Mouse (Mus musculus): ENCODE measurements around the gene Shroom3.

Shroom3 gene

GRCm38 (mm10) chr5:92683351-92683807 is at the start of gene Shroom3:
Gene Shroom3 (plus strand): TSS chr5:92683435.
- peak; percentile 64 for DNase-seq (ENCODE audit: low read depth, low spot score)

GRCm38 (mm10) chr5:92633526-92633925 is 49.7 kb upstream of the Shroom3 start:
- no peak for DNase-seq (ENCODE audit: low read depth, low spot score)

- no peak for DNase-seq (ENCODE audit: low read depth, low spot score)
Measured at GRCm38 (mm10) chr5:92634916-92635315, 48.3 kb upstream of the Shroom3 start.

GRCm38 (mm10) chr5:92635891-92636290 is 47.3 kb upstream of the Shroom3 start:
- DNase-seq (ENCODE audit: low read depth, low spot score), result no peak

- DNase-seq (ENCODE audit: low read depth, low spot score), result no peak
Measured at GRCm38 (mm10) chr5:92640861-92641260, 42.4 kb upstream of the Shroom3 start.

- peak; percentile 69 for DNase-seq (ENCODE audit: low read depth, low spot score)
Measured at GRCm38 (mm10) chr5:92656256-92656655, 27.0 kb upstream of the Shroom3 start.

- no peak for DNase-seq (ENCODE audit: low read depth, low spot score)
Measured at GRCm38 (mm10) chr5:92664321-92664720, 18.9 kb upstream of the Shroom3 start.

GRCm38 (mm10) chr5:92666860-92667259 is 16.4 kb upstream of the Shroom3 start:
- DNase-seq (ENCODE audit: low read depth, low spot score), result no peak

- peak; percentile 92 for DNase-seq (ENCODE audit: low read depth, low spot score)
Measured at GRCm38 (mm10) chr5:92674859-92675573, 8.2 kb upstream of the Shroom3 start, which contains the start of gene Ccdc158. Gene Ccdc158 (minus strand): TSS chr5:92675271.

GRCm38 (mm10) chr5:92675574-92675920 is 7.7 kb upstream of the Shroom3 start:
- no peak for DNase-seq (ENCODE audit: low read depth, low spot score)

GRCm38 (mm10) chr5:92679441-92679840 is 3.8 kb upstream of the Shroom3 start:
- peak; percentile 64 for DNase-seq (ENCODE audit: low read depth, low spot score)

GRCm38 (mm10) chr5:92681861-92682260 is 1.4 kb upstream of the Shroom3 start:
- no peak for DNase-seq (ENCODE audit: low read depth, low spot score)

GRCm38 (mm10) chr5:92682621-92683348 is 450 bp upstream of the Shroom3 start:
- peak; percentile 64 for DNase-seq (ENCODE audit: low read depth, low spot score)

GRCm38 (mm10) chr5:92683871-92684475 is 738 bp downstream of the Shroom3 start:
- no peak for DNase-seq (ENCODE audit: low read depth, low spot score)

- DNase-seq (ENCODE audit: low read depth, low spot score), result no peak
Measured at GRCm38 (mm10) chr5:92684715-92685460, 1.7 kb downstream of the Shroom3 start.

- DNase-seq (ENCODE audit: low read depth, low spot score), result no peak
Measured at GRCm38 (mm10) chr5:92688124-92688523, 4.9 kb downstream of the Shroom3 start.

- no peak for DNase-seq (ENCODE audit: low read depth, low spot score)
Measured at GRCm38 (mm10) chr5:92688569-92688968, 5.3 kb downstream of the Shroom3 start.

GRCm38 (mm10) chr5:92692206-92693007 is 9.2 kb downstream of the Shroom3 start:
- peak; percentile 57 for DNase-seq (ENCODE audit: low read depth, low spot score)

- DNase-seq (ENCODE audit: low read depth, low spot score), result no peak
Measured at GRCm38 (mm10) chr5:92693744-92694143, 10.5 kb downstream of the Shroom3 start.

- DNase-seq (ENCODE audit: low read depth, low spot score), result no peak
Measured at GRCm38 (mm10) chr5:92694316-92694995, 11.2 kb downstream of the Shroom3 start.
